8 mouse cellular contexts compared by ENCODE assay signal in the genomic region with DNA sequence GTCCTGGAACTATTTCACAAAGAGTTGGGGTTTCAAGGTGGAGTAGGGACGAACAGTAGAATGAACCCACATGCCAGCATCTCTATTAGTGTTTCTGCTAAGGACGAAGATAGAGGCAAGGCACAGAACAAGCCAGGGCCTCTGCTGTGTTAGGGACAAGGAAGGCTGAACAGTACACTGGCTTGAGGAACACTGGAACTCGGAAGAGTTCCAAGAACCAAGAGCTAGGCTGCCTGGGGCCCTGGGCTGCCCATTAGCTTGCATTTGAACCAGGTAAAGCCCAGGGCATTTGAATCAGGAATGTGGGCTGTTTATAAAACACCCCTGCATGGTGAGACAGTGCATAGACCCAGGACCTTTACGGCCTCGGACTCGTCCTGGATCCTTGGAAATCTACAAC. TPM values are rescaled to one million over a fixed set of nuclear protein-coding genes. Genes with fewer than 3 reads are reported as not detected.
DNase-seq lines count a peak whose midpoint lies in the region; ATAC-seq and TF ChIP-seq lines count a peak whose summit lies in the region.

No protein-coding gene starts in this region.

- peak overlapping the region; percentile 64; the same call in 1 of the 2 replicates for H3K4me3 ChIP-seq in kidney, postnatal 0 days (replicated peaks; ENCODE audit: low read depth, low read length)
- peak overlapping the region; percentile 83 for H3K4me3 ChIP-seq in embryonic facial prominence, embryonic 13.5 days
- peak overlapping the region; percentile 77 for H3K4me3 ChIP-seq in intestine, embryonic 14.5 days (ENCODE audit: low read depth, low read length)
- H3K4me3 ChIP-seq in midbrain, postnatal 0 days (ENCODE audit: low read depth, low read length) = peak overlapping the region; percentile 65

- H3K4me1 ChIP-seq in kidney, postnatal 0 days (replicated peaks; ENCODE audit: insufficient read depth, low read length) = peaks cover 12% of the 10 kb centered on the region
- H3K4me1 ChIP-seq in embryonic facial prominence, embryonic 13.5 days = peaks cover 26% of the 10 kb centered on the region
- peaks cover 14% of the 10 kb centered on the region for H3K4me1 ChIP-seq in intestine, embryonic 14.5 days (replicated peaks; ENCODE audit: control insufficient read depth, insufficient read depth, low read length)
- peaks cover 9% of the 10 kb centered on the region for H3K4me1 ChIP-seq in midbrain, postnatal 0 days (ENCODE audit: insufficient read depth, low read length)

- TF ChIP-seq CTCF in kidney, postnatal 0 days (IDR thresholded peaks at IDR 0.05; ENCODE audit: low read depth) = no peak
- TF ChIP-seq CTCF in midbrain, postnatal 0 days (IDR thresholded peaks at IDR 0.05) = no peak

- H3K36me3 ChIP-seq in kidney, postnatal 0 days (ENCODE audit: insufficient read depth, low read length) = no peaks in the 10 kb centered on the region
- H3K36me3 ChIP-seq in embryonic facial prominence, embryonic 13.5 days = no peaks in the 10 kb centered on the region
- no peaks in the 10 kb centered on the region for H3K36me3 ChIP-seq in intestine, embryonic 14.5 days (ENCODE audit: control insufficient read depth, insufficient read depth, low read length)
- no peaks in the 10 kb centered on the region for H3K36me3 ChIP-seq in midbrain, postnatal 0 days (ENCODE audit: insufficient read depth, low read length)

- DNase-seq in kidney, postnatal 0 days (ENCODE audit: low spot score) = peak; percentile 17
- no peak for DNase-seq in kidney, adult 9 months
- no peak for DNase-seq in intestine, embryonic 14.5 days (ENCODE audit: low spot score)
- no peak for DNase-seq in midbrain, postnatal 0 days (ENCODE audit: low spot score)
- no peak for DNase-seq in layer of hippocampus, adult 8-10 months (ENCODE audit: low spot score in 2 of 2)
- DNase-seq in T-cell, adult 2 months (ENCODE audit: low spot score) = no peak
- DNase-seq in left cerebral cortex, postnatal 4 days = no peak

- no peaks in the 10 kb centered on the region for H3K27me3 ChIP-seq in kidney, postnatal 0 days (ENCODE audit: insufficient read depth, low read length)
- H3K27me3 ChIP-seq in embryonic facial prominence, embryonic 13.5 days = no peaks in the 10 kb centered on the region
- no peaks in the 10 kb centered on the region for H3K27me3 ChIP-seq in intestine, embryonic 14.5 days (replicated peaks; ENCODE audit: control insufficient read depth, insufficient read depth, low read length)
- no peaks in the 10 kb centered on the region for H3K27me3 ChIP-seq in midbrain, postnatal 0 days (ENCODE audit: insufficient read depth, low read length)

- H3K9me3 ChIP-seq in kidney, postnatal 0 days (replicated peaks; ENCODE audit: low read length) = no peaks in the 10 kb centered on the region
- 0 out of 2 replicates have a peak, but pooled peaks cover 3% of the 10 kb centered on the region for H3K9me3 ChIP-seq in embryonic facial prominence, embryonic 13.5 days
- H3K9me3 ChIP-seq in intestine, embryonic 14.5 days (ENCODE audit: control insufficient read depth, low read length) = peaks cover 5% of the 10 kb centered on the region; the same call in 1 of the 2 replicates
- H3K9me3 ChIP-seq in midbrain, postnatal 0 days (ENCODE audit: low read length) = no peaks in the 10 kb centered on the region

- intact Hi-C loops in left cerebral cortex, postnatal 4 days (cut with DNase I) = no loop called here

- no peak overlapping the region for H3K27ac ChIP-seq in kidney, postnatal 0 days
- H3K27ac ChIP-seq in embryonic facial prominence, embryonic 13.5 days = peak overlapping the region; percentile 82
- no peak overlapping the region for H3K27ac ChIP-seq in intestine, embryonic 14.5 days (ENCODE audit: low read depth)
- no peak overlapping the region for H3K27ac ChIP-seq in midbrain, postnatal 0 days (ENCODE audit: low read depth, low read length)

- peak overlapping the region; percentile 73; the same call in 1 of the 2 replicates for H3K9ac ChIP-seq in kidney, postnatal 0 days (ENCODE audit: low read depth, low read length)
- peak overlapping the region; percentile 88 for H3K9ac ChIP-seq in embryonic facial prominence, embryonic 13.5 days
- peak overlapping the region; percentile 80 for H3K9ac ChIP-seq in intestine, embryonic 14.5 days (ENCODE audit: low read length)
- 0 out of 2 replicates have a peak overlapping the region, but pooled peaks have one; percentile 74 for H3K9ac ChIP-seq in midbrain, postnatal 0 days (replicated peaks; ENCODE audit: low read length, poor library complexity, severe bottlenecking)

- ATAC-seq in kidney, postnatal 0 days (replicated peaks; ENCODE audit: low FRiP score, low read depth) = no peak
- no peak; the same call in 1 of the 2 replicates for ATAC-seq in embryonic facial prominence, embryonic 13.5 days (ENCODE audit: insufficient number of reproducible peaks, insufficient read depth, low FRiP score, low TSS enrichment, low read depth)
- peak; percentile 18; the same call in 1 of the 2 replicates for ATAC-seq in intestine, embryonic 14.5 days (replicated peaks; ENCODE audit: low FRiP score, low TSS enrichment, low read depth)
- no peak for ATAC-seq in midbrain, postnatal 0 days (ENCODE audit: low FRiP score)

- WGBS in kidney, postnatal 0 days = 28% methylated on average over 6 of the region's 6 CpGs
- WGBS in embryonic facial prominence, embryonic 13.5 days = 35% methylated on average over 6 of the region's 6 CpGs
- WGBS in intestine, embryonic 14.5 days = 30% methylated on average over 6 of the region's 6 CpGs
- 33% methylated on average over 6 of the region's 6 CpGs for whole genome bisulfite sequencing in midbrain, postnatal 0 days

- peak overlapping the region; percentile 97 for H3K4me2 ChIP-seq in kidney, postnatal 0 days (ENCODE audit: low read length)
- peak overlapping the region; percentile 93 for H3K4me2 ChIP-seq in embryonic facial prominence, embryonic 13.5 days
- peak overlapping the region; percentile 61 for H3K4me2 ChIP-seq in intestine, embryonic 14.5 days (ENCODE audit: low read length)
- H3K4me2 ChIP-seq in midbrain, postnatal 0 days (ENCODE audit: low read depth, low read length, poor library complexity, severe bottlenecking) = peak overlapping the region; percentile 69

RNA-seq across cellular contexts. Expression of gene Agap1, which starts 0.9 kb away (rescaled TPM):
- polyA plus RNA-seq in kidney, postnatal 0 days (2015; fragmentation: Nextera tagmentation; extraction: Ambion mirVana) = 8.5 and 8.7 TPM in 2 replicates
- 12.2 and 14.4 TPM in 2 replicates for polyA plus RNA-seq in embryonic facial prominence, embryonic 13.5 days (2015; fragmentation: Nextera tagmentation; extraction: Ambion mirVana)
- polyA plus RNA-seq in intestine, embryonic 14.5 days (2014; fragmentation: Nextera tagmentation; extraction: Ambion mirVana) = 16.6 and 17.9 TPM in 2 replicates
- total RNA-seq in midbrain, postnatal 0 days (2014; rRNA removed) = 175 and 187 TPM in 2 replicates
- polyA plus RNA-seq in midbrain, postnatal 0 days (2015; fragmentation: Nextera tagmentation; extraction: Ambion mirVana) = 40.4 and 45.9 TPM in 2 replicates
- total RNA-seq in layer of hippocampus, adult 8-10 months (2022) = 100 to 1,000 TPM; 235 to 308 (median 283) TPM
- total RNA-seq in left cerebral cortex, postnatal 4 days (2021) = 100 to 1,000 TPM; 415 to 416 TPM
